Mouse (Mus musculus): ENCODE measurements around the gene Psma6.

GRCm38 (mm10) chr12:55389132-55390081 is 5.4 kb downstream of the Psma6 start:
- TF ChIP-seq CTCF (IDR thresholded peaks at IDR 0.05; ENCODE audit: extremely low read depth, insufficient read depth, insufficient read length, insufficient replicate concordance), result no peak
- no peak for TF ChIP-seq POLR2A (IDR thresholded peaks at IDR 0.05; ENCODE audit: low read depth, low read length)

Measured in spleen, adult 2 months (tissue).